Mouse (Mus musculus) adrenal gland, postnatal 25 days (tissue): Measurements from ENCODE around the gene Chst3. TPM values are rescaled to one million over a fixed set of nuclear protein-coding genes. Genes with fewer than 3 reads are reported as not detected.
"Not testable (repeated sequence)": the region's sequence is repeated elsewhere in the genome, so short reads cannot be mapped to it uniquely, and the experiment has no call there.

ENCODE experiments used
- DNase-seq: peaks from one replicate; pipeline ENCODE4 v3.0.0; 2021; ENCODE audit warnings: mixed read lengths
- long read RNA-seq: library from polyadenylated mRNA; stranded (forward); transcript quantifications from one replicate; pipeline ENCODE4 v2.0.0, GENCODE M21; 2021
- total RNA-seq: library from RNA; stranded (reverse); gene quantifications from 2 replicates; pipeline ENCODE4 v1.2.3, GENCODE M21; 2021

Gene Chst3
- 0.85 and 1.7 TPM in 2 replicates for total RNA-seq
- long read RNA-seq, partial matches to known transcripts, result 0 of 1 reads
- long read RNA-seq, other reads (novel, unspliced or antisense), result 1 of 1 reads

DNA sequence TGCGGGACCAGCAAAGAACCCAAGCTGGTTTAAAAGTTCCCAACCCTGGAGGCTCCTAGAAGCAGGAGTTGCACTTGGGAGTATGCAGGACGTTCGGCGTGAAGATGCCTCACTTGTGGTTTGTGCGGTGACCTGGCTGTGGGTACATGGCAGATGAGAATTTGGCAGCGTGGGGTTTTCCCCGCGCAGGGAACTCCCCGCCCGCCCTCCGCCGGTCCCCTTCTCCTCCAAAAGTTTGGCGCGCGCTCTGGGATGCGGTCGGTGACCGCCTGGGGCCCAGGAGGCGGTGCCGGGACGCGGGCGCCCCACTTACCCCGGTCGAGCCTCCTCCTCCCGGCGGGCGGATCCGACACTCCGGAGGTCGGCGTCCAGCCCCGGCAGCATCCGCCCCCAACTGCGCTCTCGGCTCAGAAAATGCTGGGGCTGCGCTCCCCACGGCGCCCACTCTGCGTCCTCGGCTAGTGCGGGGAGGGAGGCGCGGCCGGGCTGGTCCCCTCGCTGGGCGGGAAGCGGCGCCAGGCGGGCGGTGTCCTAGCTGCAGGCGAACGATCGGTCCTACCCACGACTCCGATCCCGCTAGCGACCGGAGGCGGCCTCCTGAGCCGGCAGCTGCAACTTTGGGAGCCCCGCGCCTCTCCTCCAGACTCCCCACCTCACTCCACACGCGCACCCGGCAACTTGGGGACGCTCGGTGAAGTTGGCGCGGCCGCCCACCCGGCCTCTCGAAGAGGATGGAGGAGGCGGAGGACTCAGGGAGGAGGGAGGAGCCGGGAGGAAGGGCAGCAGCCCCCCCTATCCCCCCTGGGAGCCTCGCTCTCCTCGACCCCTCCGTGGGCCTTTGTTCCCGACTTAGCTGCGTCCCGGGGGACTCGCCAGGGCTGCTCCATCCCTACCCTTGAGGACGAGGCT, at the start of gene Chst3:
Chst3 (minus strand) TSS at position 670 of the 909 bp plus-strand sequence.
- peak; percentile 47 for DNase-seq

DNA sequence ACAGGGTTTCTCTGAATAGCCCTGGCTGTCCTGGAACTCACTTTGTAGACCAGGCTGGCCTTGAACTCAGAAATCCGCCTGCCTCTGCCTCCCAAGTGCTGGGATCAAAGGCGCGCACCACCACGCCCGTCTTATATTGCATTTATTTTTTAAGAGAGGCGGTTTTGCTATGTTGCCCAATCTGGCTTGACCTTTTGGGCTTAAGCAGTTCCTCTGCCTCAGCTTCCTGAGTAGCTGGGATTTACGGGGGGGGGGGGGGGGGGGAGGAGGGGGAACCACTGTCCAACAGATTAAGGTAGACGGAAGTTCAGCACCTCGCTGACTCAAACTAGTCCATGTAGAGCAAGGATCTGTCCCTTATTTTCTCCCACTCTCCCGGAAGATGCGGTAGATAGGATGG, 49.7 kb upstream of the Chst3 start:
- no peak for DNase-seq

DNA sequence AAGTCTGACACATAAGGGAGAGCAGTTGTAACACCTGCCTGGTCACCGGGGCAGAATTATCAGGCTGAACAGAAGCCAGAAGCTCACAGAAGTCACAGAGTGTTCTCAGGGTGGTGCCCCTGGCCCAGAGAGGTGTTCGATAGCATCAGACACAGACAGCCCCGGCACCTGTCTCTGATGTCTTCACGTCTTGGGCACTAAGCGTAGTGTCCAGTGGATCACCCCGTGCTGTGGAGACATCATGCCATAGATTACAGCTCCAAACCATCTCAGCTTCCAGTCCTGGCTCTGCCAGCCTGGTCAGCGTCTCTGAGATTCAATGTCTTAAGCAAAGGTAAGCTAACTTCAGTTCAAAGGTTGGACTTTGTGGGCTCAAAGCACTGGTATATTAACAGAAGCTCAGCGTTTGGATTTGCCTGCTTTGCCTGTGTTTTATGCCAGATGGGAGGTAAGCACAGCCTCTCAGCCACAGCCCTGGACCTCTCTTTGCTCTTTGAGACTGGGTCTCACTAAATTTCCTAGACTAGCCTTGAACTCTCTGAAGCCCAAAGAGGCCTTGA, 47.9 kb upstream of the Chst3 start:
- DNase-seq, result no peak

DNA sequence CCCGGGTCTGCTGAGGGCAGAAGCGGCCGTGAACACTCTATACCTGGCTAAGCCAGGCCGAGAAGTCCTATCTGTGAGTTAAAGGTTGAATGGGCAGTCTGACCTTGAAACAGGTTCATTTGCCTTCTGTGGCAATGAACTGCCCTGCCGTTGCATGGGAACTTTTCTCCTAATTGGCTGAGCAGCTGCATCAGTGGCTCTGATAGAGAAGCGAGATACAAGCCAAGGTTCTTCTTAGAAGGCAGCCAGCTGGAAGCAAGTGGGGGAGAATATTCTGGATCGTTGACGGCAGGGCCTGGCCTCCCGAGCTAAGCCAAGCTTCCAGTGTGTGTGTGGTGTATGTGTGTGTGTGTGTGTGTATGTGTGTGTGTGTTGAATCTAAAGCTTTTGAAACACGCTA, 46.2 kb upstream of the Chst3 start:
- peak; percentile 31 for DNase-seq

- no peak for DNase-seq
Observed at GRCm38 (mm10) chr10:60263351-60263750, 44.3 kb upstream of the Chst3 start.

- peak; percentile 97 for DNase-seq
Observed at GRCm38 (mm10) chr10:60262386-60262785, 43.3 kb upstream of the Chst3 start.

- DNase-seq, result no peak
Observed at GRCm38 (mm10) chr10:60261530-60261929, 42.5 kb upstream of the Chst3 start.

- DNase-seq, result no peak
Observed at GRCm38 (mm10) chr10:60260557-60261294, 41.7 kb upstream of the Chst3 start.

DNA sequence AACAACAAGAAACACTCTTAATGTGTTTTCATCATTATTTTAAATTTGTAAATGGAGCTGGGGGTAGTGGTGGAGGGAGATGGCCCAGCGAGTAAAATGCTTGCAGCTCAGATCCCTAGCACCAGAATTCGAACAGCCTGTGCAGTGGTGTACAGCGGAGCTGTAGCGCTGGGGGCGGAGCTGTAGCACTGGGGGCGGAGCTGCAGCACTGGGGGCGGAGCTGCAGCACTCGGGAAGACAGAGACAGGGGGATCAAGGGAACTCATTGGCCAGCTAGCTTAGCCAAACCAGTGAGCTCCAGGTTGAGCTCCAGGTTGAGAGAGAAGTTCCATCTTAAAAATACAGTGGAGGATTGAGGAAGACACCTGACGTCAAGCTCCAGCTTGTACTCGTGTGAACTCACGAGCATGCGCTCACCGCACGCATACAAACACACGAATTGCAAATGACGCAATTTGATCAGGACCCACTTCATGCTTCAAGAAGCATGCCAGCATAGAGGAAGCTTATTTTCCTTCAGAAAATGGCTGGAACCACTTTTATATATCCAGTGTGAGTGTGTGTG, 38.3 kb upstream of the Chst3 start:
- no peak for DNase-seq

DNA sequence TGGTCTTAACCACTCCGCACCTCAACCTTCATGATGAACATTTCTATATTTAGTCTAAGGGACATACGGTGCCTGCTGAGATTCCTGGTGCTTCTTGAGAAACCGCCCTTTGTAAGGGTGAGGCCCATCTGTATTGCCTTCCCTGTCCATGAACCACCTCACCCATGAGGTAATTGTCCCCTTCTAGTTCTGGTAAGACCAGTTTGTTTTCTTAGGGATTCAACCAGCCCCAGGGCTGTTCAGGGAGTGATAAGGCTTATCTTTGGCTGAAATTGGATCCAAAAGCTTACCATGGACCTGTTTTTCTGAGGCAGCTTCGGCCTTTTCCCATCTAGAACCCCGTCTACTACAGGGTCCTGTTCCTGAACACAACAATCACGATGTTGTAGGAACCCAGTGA, 37.0 kb upstream of the Chst3 start:
- DNase-seq, result no peak

- no peak for DNase-seq
Observed at GRCm38 (mm10) chr10:60252606-60253005, 33.5 kb upstream of the Chst3 start.

GRCm38 (mm10) chr10:60252187-60252586, 33.1 kb upstream of the Chst3 start:
- DNase-seq, result no peak

GRCm38 (mm10) chr10:60250426-60250965, 31.4 kb upstream of the Chst3 start:
- no peak for DNase-seq

DNA sequence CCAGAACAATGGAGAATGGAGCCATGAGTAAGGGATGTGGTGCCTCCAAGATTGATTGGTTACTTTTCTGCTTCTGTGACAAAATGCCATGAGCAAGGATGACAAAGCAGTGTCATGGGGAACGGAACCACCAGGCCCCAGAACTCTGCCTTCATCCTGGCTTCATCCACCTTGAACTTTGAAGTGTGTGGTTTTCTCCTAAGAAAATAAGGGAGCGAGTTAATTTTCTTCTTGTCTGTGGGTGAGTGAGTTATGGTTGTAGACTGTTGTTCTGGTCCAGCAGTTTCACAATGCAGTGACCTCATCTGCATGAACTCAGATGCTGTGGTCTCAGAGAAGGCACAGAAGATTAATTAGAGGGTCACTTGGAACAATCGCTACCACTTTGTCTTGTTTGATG, 29.3 kb upstream of the Chst3 start:
- not testable (repeated sequence) for DNase-seq

DNA sequence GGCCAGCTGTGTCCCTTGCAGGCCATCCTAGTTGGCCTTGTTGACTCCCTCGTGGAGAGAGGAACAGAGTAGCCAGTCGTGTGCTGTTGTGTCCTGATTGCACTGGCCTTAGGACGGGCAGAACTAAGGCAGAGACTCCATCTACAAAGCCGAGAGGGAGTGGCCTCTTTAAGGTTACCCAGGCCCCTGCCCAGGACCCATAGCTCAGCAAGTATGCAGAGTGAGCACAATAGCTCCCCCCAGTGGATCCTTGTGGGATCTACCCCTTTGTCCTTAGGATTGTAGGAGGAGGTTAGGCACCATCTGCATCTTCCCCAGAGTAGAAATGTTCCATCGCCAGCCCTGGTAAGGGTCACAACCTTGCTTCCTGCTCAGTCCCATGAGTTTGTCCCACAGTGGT, 27.5 kb upstream of the Chst3 start:
- DNase-seq, result peak; percentile 56

GRCm38 (mm10) chr10:60245635-60246034, 26.6 kb upstream of the Chst3 start:
- no peak for DNase-seq

GRCm38 (mm10) chr10:60245041-60245440, 26.0 kb upstream of the Chst3 start:
- DNase-seq, result peak; percentile 87

GRCm38 (mm10) chr10:60243941-60244340, 24.9 kb upstream of the Chst3 start:
- no peak for DNase-seq

DNA sequence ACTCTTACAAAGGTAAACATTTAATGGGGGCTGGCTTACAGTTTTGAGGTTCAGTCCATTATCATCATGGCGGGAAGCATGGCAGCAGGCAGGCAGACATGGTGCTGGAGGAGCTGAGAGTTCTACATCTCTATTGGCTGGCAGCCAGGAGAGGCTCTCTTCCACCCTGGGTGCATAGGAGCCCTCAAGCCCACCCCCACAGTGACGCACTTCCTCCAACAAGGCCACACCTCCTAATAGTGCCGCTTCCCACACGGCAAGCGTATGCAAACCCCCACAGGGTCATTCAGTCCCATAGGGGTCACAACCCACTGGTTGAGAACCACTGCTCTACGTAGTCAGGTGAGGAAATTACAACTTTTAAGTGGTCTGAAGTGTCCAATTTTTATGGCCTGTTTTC, 21.4 kb upstream of the Chst3 start:
- no peak for DNase-seq

DNA sequence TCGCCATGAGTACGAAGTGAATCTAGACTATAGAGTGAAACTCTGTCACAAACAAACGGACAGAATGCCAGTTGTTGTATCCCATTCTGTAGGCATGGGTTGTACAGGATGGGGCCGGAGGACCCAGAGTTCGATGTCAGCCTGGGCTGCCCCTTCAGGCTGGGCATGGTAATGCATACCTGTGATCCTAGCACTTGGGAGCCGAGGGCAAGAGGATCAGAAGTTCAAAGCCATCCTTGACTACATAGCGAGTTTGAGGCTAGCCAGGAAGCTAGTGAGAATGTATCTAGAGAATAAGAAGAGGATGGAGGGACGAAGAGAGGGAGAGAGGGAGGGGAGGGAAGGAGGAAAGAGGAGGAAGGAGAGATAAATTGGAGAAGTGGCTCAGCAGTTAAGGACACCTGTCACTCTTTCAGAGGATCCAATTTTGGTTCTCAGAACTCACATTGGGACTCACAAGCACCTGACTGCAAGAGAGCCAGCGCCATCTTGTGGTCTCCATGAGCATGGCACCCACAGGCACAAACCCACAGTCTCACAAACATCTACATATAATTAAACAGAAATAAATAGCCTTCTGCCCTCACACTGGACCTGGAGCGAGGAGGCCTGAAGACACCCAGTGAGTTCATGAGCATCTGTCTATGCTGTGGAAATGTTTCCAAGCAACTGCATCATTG, 18.6 kb upstream of the Chst3 start:
- peak; percentile 69 for DNase-seq

DNA sequence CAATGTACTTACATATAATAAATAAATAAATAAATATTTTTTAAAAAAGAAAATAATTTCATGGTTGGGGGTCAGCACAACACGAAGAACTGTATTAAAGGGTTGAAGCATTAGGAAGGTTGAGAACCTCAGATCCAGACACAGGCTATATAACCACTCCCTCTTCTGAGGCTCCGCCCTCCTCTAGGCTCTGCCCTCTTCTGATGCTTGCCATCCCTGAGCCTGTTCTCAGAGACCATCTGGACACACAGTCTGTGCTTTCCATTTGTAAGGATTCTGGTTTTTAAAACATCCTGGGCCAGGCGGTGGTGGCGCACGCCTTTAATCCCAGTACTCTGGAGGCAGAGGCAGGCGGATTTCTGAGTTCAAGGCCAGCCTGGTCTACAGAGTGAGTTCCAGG, 16.8 kb upstream of the Chst3 start:
- not testable (repeated sequence) for DNase-seq

DNA sequence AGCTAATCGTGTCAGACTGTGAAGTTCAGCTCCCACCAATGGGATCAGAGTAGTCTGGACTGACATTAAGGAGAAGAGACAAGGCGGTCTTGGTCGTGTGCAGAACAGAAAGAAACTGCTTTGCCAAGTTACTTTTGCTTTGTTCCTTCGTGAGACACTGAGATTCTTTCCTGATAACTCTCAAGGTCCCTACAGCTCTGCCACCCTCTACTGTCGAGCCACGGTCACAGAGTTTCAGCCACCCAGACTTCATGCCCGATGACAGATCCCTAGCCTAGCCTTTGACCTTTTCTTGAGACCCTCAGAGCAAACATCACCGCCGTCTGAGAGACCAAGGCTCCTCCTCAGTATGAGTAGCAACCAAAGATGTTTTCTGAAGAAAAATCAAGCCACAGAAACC, 14.9 kb upstream of the Chst3 start:
- no peak for DNase-seq
